Mouse (Mus musculus): ENCODE data around the gene Cfap61.
A peak's percentile ranks its signal among the peaks of the same experiment; 100 is the strongest.

The Cfap61 gene

DNA sequence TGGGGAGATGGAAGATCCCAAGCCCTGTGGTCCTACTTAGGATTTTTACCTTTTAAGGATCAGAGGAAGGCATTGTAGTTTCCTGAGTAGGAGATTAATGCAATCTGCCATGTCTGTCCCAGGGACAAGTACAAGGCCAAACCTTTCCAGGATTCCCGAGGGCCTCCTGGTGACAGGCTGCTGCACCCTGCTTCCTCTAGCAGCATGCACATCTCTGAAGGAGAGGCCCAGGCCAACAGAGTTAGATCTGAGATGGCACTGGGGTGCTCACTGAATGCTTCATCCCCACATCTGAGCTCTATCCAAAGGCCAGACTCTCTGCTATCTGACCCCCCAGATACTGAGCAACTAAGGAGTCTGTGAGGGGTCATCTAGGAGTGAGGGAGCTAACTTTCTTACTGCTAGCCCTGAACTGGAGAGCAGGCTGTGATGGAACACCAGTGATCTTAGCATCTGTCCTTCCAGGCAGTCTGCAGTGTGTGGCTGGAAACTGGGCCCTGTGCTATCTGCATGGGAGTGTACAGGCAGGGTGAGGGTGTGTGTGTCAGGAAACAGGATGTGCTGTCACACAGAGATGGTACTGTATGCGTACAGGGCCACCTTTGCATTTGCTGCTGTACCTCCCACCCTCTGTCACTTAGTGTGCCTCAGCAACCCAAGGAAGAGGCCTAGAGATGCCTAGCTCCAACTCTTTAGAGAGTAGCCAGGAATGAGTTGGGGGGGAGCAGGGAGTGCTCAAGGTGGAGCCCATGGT is 75.2 kb downstream of the Cfap61 start:
- DNase-seq (ENCODE audit: low spot score in 2 of 2), result peak in 1 of 2 experiments; percentile 53

GRCm38 (mm10) chr2:146010816-146011215 is 76.2 kb downstream of the Cfap61 start:
- peak in 1 of 2 experiments; percentile 26 for DNase-seq (ENCODE audit: low spot score in 2 of 2)

GRCm38 (mm10) chr2:146015341-146016186 is 81.0 kb downstream of the Cfap61 start:
- peak in 1 of 2 experiments; percentile 16 for DNase-seq (ENCODE audit: low spot score in 2 of 2)

- DNase-seq (ENCODE audit: low spot score in 2 of 2), result no peak
Measured at GRCm38 (mm10) chr2:146022846-146023245, 88.3 kb downstream of the Cfap61 start.

GRCm38 (mm10) chr2:146043640-146044039 is 109.1 kb downstream of the Cfap61 start:
- no peak for DNase-seq (ENCODE audit: low spot score in 2 of 2)

GRCm38 (mm10) chr2:146044926-146045890 is 110.6 kb downstream of the Cfap61 start:
- DNase-seq (ENCODE audit: low spot score in 2 of 2), result no peak

DNA sequence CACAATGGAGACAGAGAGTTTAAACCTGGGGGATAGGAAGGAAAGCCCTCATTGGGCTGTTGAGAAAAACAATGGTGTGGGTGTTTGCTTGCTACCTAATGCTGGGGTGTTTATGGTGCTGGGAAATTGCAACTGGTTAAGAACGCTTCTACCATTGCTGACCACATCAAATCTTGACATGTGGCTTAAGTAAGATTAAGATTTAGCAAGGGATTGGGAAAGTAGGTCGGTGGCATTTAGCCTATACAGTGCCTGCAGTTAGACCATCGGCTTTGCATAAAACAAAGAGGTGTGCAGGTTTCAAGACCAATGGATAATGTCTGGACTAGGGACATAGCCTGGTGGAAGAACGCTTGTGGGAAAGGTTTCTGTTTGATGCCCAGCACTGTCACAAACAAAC is 113.1 kb downstream of the Cfap61 start:
- no peak for DNase-seq (ENCODE audit: low spot score in 2 of 2)

DNA sequence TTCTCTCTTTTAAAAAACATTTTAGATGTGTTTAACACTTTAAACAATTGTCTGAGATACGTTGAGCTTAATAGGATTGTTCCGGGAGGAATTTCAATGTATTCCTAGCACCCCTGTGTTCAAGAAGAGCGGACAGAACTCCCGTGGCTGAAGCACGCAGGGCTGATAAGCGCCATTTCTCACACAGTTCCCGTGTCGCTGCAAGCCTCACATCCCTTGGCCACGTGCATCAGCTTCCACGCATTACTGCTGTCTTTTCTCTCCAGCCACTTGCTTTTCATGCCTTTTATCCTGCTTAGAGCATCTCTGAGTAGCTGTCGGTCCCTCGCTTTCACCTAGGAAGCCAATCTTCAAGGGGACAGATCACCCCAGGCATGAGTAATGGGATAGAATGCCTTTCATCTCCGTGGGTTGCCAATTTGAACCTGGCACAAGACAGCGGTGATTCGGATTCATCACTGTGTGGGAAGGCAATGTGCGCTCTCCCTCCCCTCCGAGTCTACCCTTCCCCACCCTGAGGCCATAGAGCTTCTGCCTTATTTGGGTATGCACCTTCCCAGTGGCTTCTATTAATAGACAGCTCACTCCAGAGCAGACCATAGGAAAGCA is 113.7 kb downstream of the Cfap61 start:
- no peak for DNase-seq (ENCODE audit: low spot score in 2 of 2)

GRCm38 (mm10) chr2:146049339-146049738 is 114.8 kb downstream of the Cfap61 start:
- no peak for DNase-seq (ENCODE audit: low spot score in 2 of 2)

GRCm38 (mm10) chr2:146050069-146050468 is 115.5 kb downstream of the Cfap61 start:
- no peak for DNase-seq (ENCODE audit: low spot score in 2 of 2)

DNA sequence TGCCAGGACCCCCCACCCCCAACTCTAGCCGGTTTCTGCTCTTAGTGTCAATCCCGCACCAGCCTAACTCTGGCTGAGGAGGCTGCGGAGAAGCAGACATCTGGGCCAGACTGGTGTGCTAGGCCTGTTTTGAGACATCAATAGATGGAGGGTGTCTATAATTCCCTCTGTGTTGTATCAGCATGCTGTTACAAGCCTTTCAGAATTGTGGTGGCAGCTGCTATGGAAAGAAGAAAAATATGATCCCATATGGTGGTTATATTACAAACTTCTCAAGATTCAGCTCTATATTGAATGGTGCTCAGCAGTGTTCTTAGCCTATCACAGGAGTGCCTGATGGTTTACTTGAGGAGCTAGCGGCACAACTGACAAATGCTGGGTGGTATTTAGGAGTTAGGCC is 116.8 kb downstream of the Cfap61 start:
- no peak for DNase-seq (ENCODE audit: low spot score in 2 of 2)

DNA sequence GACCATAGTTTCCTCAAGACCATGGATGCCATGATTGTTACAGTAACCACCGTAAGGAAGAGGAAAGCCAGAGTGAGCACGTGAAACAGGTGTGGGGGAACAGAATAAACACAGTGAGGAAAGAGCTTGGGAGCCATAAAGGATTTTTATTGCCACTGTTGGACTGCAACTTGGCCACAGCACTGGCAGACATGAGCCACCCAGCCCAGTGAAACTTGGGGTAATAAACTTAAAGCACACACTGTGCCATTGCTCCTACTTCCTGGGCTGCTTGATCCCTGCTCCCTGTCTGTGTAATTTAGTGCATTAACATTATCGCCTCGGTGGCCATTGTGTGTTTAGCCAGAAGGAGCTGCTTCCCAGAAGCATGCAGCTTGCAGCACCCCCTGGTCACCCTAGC is 122.5 kb downstream of the Cfap61 start:
- no peak for DNase-seq (ENCODE audit: low spot score in 2 of 2)

- no peak for DNase-seq (ENCODE audit: low spot score in 2 of 2)
Measured at GRCm38 (mm10) chr2:146058791-146059190, 124.2 kb downstream of the Cfap61 start.

DNA sequence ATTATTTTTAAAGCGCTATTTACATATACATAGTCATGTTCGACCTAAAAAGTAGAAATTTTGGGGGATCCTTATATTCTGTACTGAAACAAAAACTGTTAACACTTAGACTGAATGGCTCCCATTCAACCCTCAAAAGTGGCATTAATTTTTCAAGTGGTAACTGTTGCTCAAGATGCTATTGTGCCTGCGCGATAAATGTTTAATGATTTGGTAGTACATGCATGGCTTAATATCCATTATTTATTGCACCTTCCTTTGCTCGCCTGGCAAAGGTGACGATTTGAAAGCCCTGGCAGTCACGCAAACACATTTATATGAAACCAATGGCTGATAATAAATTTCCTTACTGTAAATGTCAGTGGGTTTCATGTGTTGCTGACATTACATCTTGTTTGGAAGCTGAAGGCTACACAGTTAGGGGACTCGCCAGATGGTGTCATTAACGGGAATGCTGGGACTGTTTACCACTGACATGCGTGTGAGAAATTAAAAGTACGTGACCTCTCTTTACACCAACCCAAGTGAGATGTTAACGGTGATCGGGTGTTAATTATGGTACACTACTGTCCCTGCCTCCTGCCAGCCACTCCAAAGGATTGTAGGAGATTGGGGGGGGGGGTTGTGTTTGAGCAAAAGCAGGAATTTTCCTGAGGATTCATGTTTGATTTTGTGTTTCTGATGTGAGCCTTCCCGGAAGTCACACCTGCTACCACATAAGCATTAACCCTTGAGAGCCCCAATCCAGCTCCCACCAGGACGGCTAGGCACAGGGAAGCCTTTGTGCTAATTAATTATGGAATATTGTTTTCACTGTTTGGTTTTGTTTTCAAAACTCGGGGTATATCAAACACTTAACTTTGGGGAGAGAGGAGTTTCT is 127.1 kb downstream of the Cfap61 start:
- DNase-seq (ENCODE audit: low spot score in 2 of 2), result no peak

DNA sequence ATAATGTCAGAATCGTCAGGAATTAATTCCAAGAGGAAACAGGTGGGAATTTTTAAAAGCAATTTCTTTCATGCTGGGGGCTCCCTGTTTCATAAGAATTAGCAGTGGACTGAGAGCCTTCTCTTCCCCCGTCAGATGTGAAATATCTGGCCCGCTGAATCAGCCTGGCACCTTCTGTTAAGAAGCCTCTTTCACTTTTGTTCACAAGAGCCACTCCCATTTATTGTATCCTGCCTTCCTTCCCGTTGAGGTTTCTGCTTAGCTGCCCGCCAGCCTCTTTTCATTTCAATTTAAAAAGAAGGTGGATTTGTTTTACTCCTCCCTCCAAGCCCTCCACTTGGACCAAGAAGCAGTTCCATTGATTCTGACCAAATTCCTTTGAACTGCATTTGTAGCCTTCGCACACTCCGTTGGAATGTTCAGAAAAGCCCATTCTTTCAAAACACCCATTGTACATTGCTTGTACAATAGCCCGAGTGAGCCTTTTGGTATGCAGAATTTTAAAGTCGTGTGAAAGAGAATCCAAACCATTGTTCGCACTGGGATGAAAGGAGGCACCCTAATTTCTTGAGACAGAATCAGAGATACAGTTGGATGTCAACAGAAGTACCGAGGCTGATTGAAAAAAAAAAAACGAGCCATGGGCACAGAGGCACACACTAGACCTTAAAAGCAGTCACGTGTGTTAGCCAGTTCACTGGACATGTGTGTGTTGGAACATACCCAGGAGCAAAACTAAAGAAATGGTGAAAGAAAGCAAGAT is 127.9 kb downstream of the Cfap61 start:
- DNase-seq (ENCODE audit: low spot score in 2 of 2), result no peak

- no peak for DNase-seq (ENCODE audit: low spot score in 2 of 2)
Measured at GRCm38 (mm10) chr2:146063093-146064074, 128.8 kb downstream of the Cfap61 start.

DNA sequence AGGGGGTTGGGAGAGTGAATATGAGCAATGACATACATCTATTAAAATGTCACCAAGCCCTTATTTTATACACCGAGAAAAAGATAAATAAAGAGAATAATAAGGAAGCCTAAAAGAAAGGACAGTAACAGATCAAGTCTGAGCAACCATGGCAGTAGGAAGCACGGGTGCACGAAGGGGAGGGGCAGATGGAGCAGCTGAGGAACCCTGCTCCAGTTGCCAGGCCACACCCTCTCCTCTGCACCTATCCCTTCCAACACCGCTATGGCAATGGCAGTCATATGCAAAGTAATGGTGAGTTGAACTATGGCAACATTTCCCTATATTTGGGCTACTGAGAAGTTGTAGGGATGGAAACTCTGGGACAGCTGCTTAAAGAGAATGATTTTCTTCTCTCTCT is 132.8 kb downstream of the Cfap61 start:
- DNase-seq (ENCODE audit: low spot score in 2 of 2), result no peak

DNA sequence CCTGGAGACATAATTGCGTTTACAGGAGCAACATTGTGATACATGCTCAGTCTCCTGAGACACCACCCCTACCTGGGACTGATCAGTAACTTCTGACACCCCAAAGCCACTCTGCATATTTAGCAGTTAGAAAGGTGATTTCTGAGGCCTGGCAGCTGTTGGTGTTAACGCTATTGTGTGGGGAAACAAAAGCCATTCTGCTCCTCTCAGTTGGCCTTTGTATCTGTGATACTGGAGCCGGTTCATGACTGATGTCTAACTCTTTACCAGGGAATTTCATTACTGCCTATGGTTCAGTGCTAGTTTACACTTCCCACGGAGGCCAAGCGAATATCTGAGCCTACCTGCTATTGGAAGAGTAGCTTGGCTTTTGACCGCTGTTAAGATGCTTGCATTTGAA is 138.7 kb downstream of the Cfap61 start:
- no peak for DNase-seq (ENCODE audit: low spot score in 2 of 2)

All from urinary bladder, postnatal 4 days (tissue).